Mouse (Mus musculus) lung, postnatal 0 days (tissue): ENCODE data around the gene Pde4d.

Experiments
- CTCF ChIP-seq: IDR thresholded peaks from 2 replicates; pipeline ENCODE4 v1.5.1; 2016; ENCODE audit warnings: antibody characterized with exemption, mild to moderate bottlenecking
- EP300 ChIP-seq: IDR thresholded peaks from 2 replicates; pipeline ENCODE4 v1.6.1; 2016; ENCODE audit warnings: antibody characterized with exemption, mild to moderate bottlenecking, control low read depth

DNA sequence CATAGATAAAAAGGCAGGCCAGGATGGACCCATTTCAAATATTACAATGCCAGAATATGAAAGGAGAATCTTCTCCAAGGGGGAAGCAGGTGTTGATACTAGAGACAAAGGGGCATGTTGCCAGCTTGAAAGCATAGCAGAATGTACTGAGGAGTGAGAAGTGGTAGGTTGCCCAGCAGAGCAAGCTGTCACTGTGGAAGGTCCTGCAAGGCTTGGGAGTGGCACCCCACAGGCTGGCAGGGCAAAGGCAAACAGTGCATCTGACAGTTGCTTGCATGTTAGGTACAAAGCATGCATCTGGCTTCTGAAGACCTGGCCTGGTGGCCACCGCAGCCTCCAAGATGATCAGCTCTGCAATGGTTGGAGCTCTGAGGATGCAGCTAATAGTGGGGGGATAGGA lies 384.4 kb downstream of the Pde4d start:
- no peak for TF ChIP-seq CTCF
- TF ChIP-seq EP300, result no peak
